Mouse (Mus musculus) neural tube, embryonic 13.5 days (tissue): Measurements from ENCODE around the gene Ldhd. TPM values are rescaled to one million over a fixed set of nuclear protein-coding genes. Genes with fewer than 3 reads are reported as not detected.

ENCODE experiments used
- ATAC-seq: fragments of 200-750 bp; cut with Nextera tagmentation; 2 replicates; pipeline ENCODE4 v1.8.0; 2017; ENCODE audit warnings: low read depth, mild to moderate bottlenecking, moderate TSS enrichment, moderate library complexity
- H3K27ac ChIP-seq: fragments of 300-500 bp; sonication (generic); replicated peaks from 2 replicates; pipeline ENCODE4 v1.5.1; 2015; ENCODE audit warnings: moderate library complexity, mild to moderate bottlenecking, inconsistent platforms
- H3K27me3 ChIP-seq: fragments of 300-500 bp; sonication (generic); 2 replicates; pipeline ENCODE4 v1.6.1; 2015; ENCODE audit warnings: mild to moderate bottlenecking, inconsistent platforms
- H3K36me3 ChIP-seq: fragments of 300-500 bp; sonication (generic); 2 replicates; pipeline ENCODE4 v1.6.1; 2015; ENCODE audit warnings: mild to moderate bottlenecking, inconsistent platforms
- H3K4me1 ChIP-seq: fragments of 300-500 bp; sonication (generic); replicated peaks from 2 replicates; pipeline ENCODE4 v1.6.1; 2015; ENCODE audit warnings: inconsistent platforms
- H3K4me2 ChIP-seq: fragments of 300-500 bp; sonication (generic); 2 replicates; pipeline ENCODE4 v1.6.1; 2015; ENCODE audit warnings: inconsistent platforms, mild to moderate bottlenecking, moderate library complexity
- H3K4me3 ChIP-seq: fragments of 300-500 bp; sonication (generic); 2 replicates; pipeline ENCODE4 v1.5.1; 2015; ENCODE audit warnings: mild to moderate bottlenecking, inconsistent platforms
- H3K9ac ChIP-seq: fragments of 300-500 bp; sonication (generic); 2 replicates; pipeline ENCODE4 v1.6.1; 2015; ENCODE audit warnings: moderate library complexity, mild to moderate bottlenecking, inconsistent platforms
- H3K9me3 ChIP-seq: fragments of 300-500 bp; sonication (generic); 2 replicates; pipeline ENCODE4 v1.6.1; 2016; ENCODE audit warnings: inconsistent platforms
- WGBS: fragments of 180-500 bp; shearing (Covaris S2); methylation state at CpG from one replicate; pipeline ENCODE4 v1.1.7; 2015; 5-methylcytosine and 5-hydroxymethylcytosine counted together
- polyA plus RNA-seq: library from polyadenylated mRNA; unstranded; fragments of >200 nt; fragmentation: Nextera tagmentation; extraction: Ambion mirVana; gene quantifications from 2 replicates; pipeline ENCODE4 v1.2.1, GENCODE M21; 2015

The Ldhd gene
- polyA plus RNA-seq, 1 experiment from 2014 or later = 0.68 TPM

DNA sequence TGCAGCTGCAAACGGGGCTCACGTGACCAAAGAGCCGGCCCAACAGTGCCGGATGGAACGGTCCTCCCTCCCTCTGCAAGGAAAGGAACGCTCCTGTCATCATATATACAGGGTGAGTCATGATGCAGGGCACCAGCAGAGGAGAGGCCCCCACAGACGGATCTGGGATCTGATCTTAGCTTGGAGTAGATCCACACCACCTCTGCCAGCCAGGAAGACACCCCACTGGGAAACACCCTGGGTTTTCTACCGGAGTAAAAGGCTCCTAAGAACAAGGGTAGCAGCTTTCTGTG is 3.7 kb downstream of the Ldhd start:
- Histone ChIP-seq H3K27me3 (no peaks in the 10 kb centered on the region), H3K36me3 (peaks cover 25% of the 10 kb centered on the region), H3K4me3 (no peak overlapping the region), H3K4me2 (no peak overlapping the region), H3K4me1 (peaks cover 13% of the 10 kb centered on the region), H3K27ac (no peak overlapping the region), H3K9me3 (no peaks in the 10 kb centered on the region), H3K9ac (no peak overlapping the region)
- no peak for ATAC-seq
- 78% methylated on average over 8 of the region's 8 CpGs for WGBS

- H3K36me3 ChIP-seq = peaks cover 31% of the 10 kb centered on the region
- H3K4me3 ChIP-seq = no peak overlapping the region
- H3K27me3 ChIP-seq = no peaks in the 10 kb centered on the region
- no peaks in the 10 kb centered on the region for H3K9me3 ChIP-seq
- peaks cover 16% of the 10 kb centered on the region for H3K4me1 ChIP-seq
- no peak overlapping the region for H3K4me2 ChIP-seq
- no peak overlapping the region for H3K9ac ChIP-seq
- 37% methylated on average over 6 of the region's 6 CpGs for WGBS
- ATAC-seq = no peak
- no peak overlapping the region for H3K27ac ChIP-seq
Observed at GRCm38 (mm10) chr8:111625694-111626527, 4.3 kb downstream of the Ldhd start.

DNA sequence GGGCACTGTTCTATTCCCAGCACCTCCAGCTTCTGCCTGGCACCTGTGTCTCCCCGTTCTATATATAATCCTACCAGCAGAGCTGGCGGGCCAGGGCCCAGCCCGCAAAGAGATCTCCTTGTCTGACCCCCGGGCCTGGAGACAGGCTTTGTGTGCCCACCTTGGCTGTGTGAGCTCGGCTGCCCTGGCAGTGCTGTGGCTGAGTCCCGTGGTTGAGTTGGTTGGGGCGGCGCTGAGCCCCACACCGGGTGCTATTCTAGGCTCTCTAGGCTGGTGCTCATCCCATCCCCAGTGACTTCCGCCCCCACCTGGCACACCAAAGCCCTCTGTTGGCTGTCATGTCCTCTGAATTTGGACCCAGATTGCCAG is 5.3 kb downstream of the Ldhd start:
- no peak for ATAC-seq
- 93% methylated on average over 10 of the region's 10 CpGs for WGBS
- Histone ChIP-seq H3K9ac (no peak overlapping the region), H3K9me3 (no peaks in the 10 kb centered on the region), H3K27ac (no peak overlapping the region), H3K36me3 (peaks cover 39% of the 10 kb centered on the region), H3K4me2 (no peak overlapping the region), H3K4me1 (peaks cover 13% of the 10 kb centered on the region), H3K4me3 (no peak overlapping the region), H3K27me3 (no peaks in the 10 kb centered on the region)

DNA sequence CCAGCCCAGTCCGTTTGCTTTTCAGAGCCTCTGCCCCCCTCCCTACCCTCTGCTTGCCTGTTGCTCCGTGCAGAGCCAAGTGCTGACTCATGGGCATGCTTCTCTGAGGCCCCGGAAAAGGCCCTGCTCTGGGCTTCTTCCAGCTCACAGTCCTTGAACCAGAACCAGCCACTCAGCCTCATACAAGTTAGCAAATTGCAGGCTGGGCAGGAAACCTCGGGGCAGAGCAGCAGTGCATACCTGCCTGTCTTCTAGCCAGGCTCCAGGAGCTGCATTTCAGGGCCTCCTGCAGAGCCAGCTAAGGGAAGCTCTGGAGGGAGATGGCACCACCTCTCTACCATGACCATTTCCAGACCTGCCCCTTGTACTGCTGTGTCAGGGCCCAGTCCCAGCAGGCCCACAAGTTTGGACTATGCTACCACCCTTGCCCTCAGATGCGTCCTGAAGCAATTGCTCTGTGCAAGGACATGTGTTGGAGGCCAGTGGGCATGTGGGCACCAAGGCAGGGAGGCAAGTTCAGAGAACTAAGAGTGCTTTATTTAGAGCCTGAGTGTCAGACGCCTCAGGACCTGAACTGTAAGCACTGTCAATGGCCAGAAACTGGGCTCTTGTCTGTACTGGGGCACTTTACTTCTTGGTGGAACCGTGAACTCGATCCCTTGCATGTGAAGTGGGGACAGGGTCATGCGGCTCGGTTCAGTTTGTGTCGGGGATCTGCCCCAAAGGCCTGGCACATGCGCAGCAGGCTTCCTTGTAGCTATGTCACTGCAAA is 5.9 kb downstream of the Ldhd start:
- Histone ChIP-seq H3K9me3 (no peaks in the 10 kb centered on the region), H3K27ac (no peak overlapping the region), H3K27me3 (no peaks in the 10 kb centered on the region), H3K4me2 (no peak overlapping the region), H3K9ac (no peak overlapping the region), H3K4me1 (peaks cover 9% of the 10 kb centered on the region), H3K36me3 (peaks cover 44% of the 10 kb centered on the region), H3K4me3 (no peak overlapping the region)
- 83% methylated on average over 12 of the region's 12 CpGs for WGBS
- no peak for ATAC-seq

DNA sequence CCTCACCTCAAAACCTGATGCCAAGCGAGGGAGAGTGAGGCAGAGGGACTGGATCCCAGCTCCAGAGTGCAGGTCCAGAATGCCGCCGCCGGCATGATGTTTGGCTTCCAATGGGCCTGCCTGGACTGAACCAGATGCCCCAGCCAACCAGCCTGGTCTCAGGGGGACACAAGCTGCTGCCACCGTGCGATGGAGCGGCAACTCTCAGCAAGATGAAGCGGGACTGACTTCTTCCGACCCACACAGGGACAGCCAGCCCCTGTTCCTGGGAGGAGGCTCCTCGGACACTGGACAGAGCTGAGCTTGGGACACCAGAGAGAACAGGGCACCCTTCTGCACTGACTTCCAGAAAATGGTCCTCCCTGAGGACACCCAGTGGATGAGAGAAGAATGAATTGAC is 7.6 kb downstream of the Ldhd start:
- Histone ChIP-seq H3K9ac (no peak overlapping the region), H3K4me1 (peaks cover 16% of the 10 kb centered on the region), H3K4me2 (no peak overlapping the region), H3K4me3 (no peak overlapping the region), H3K36me3 (peaks cover 48% of the 10 kb centered on the region), H3K27ac (no peak overlapping the region), H3K9me3 (no peaks in the 10 kb centered on the region), H3K27me3 (no peaks in the 10 kb centered on the region)
- no peak for ATAC-seq
- 61% methylated on average over 10 of the region's 10 CpGs for WGBS

GRCm38 (mm10) chr8:111622104-111622503 is 8.1 kb downstream of the Ldhd start:
- Histone ChIP-seq H3K9me3 (no peaks in the 10 kb centered on the region), H3K4me1 (peaks cover 20% of the 10 kb centered on the region), H3K36me3 (peaks cover 48% of the 10 kb centered on the region), H3K9ac (no peak overlapping the region), H3K27ac (no peak overlapping the region), H3K27me3 (no peaks in the 10 kb centered on the region), H3K4me3 (no peak overlapping the region), H3K4me2 (no peak overlapping the region)
- ATAC-seq = no peak
- 64% methylated on average over 3 of the region's 3 CpGs for WGBS

GRCm38 (mm10) chr8:111619936-111620335 is 10.2 kb downstream of the Ldhd start:
- Histone ChIP-seq H3K9ac (no peak overlapping the region), H3K4me3 (no peak overlapping the region), H3K9me3 (no peaks in the 10 kb centered on the region), H3K27me3 (no peaks in the 10 kb centered on the region), H3K36me3 (peaks cover 48% of the 10 kb centered on the region), H3K27ac (no peak overlapping the region), H3K4me1 (peaks cover 35% of the 10 kb centered on the region), H3K4me2 (no peak overlapping the region)
- WGBS = 70% methylated on average over 1 of the region's 1 CpGs
- no peak for ATAC-seq

DNA sequence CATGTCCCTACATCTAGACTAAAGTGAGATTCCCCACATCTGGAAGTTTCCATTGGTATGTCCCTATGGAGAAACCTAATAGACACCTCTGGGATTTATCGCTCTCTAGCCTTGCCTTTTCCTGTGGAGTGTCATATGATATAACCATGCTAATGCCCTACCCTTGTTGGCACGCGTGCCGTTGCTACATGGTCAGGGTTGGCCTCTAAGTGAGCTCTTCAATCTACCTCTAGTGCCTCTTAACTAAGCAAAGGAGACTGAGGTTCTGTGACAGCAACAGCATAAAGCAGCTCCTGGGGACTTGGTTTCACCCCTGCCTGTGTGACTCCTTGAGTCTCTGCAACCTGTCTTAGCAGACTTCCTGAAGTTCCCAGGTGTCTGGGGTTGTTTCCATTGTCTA is 11.9 kb downstream of the Ldhd start:
- Histone ChIP-seq H3K36me3 (peaks cover 42% of the 10 kb centered on the region), H3K27me3 (no peaks in the 10 kb centered on the region), H3K4me1 (peaks cover 35% of the 10 kb centered on the region), H3K4me3 (no peak overlapping the region), H3K9me3 (no peaks in the 10 kb centered on the region), H3K4me2 (no peak overlapping the region), H3K9ac (no peak overlapping the region), H3K27ac (no peak overlapping the region)
- 86% methylated on average over 4 of the region's 4 CpGs for WGBS
- ATAC-seq = no peak

DNA sequence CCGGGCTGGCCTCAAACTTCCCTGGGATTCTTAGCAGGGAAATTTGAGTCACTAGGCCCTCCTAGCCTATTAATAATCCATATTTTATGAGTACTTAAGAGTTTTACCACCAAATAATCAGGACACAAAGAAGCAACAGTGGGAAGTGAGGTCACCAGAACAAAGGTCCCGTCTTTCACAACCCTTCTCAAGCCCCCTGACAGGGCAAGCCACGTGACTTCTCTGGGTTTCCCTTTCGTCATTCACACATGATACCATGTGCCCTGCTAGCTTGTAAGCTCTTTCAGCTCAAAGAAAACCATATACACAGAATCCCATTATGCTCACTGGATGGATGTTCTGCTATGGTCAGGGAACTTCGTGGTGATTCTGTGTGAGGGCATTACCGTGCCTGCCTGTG is 12.4 kb downstream of the Ldhd start:
- no peak for ATAC-seq
- H3K9ac ChIP-seq = no peak overlapping the region
- H3K9me3 ChIP-seq = no peaks in the 10 kb centered on the region
- H3K27me3 ChIP-seq = no peaks in the 10 kb centered on the region
- H3K27ac ChIP-seq = no peak overlapping the region
- H3K36me3 ChIP-seq = peaks cover 42% of the 10 kb centered on the region
- H3K4me3 ChIP-seq = no peak overlapping the region
- H3K4me1 ChIP-seq = peaks cover 35% of the 10 kb centered on the region
- no peak overlapping the region for H3K4me2 ChIP-seq
- WGBS = 52% methylated on average over 6 of the region's 6 CpGs

- no peak overlapping the region for H3K9ac ChIP-seq
- H3K4me1 ChIP-seq = peaks cover 32% of the 10 kb centered on the region
- no peak for ATAC-seq
- H3K4me2 ChIP-seq = no peak overlapping the region
- no peaks in the 10 kb centered on the region for H3K27me3 ChIP-seq
- no peak overlapping the region for H3K4me3 ChIP-seq
- peaks cover 34% of the 10 kb centered on the region for H3K36me3 ChIP-seq
- H3K27ac ChIP-seq = no peak overlapping the region
- WGBS = 87% methylated on average over 6 of the region's 6 CpGs
- H3K9me3 ChIP-seq = no peaks in the 10 kb centered on the region
Observed at GRCm38 (mm10) chr8:111614786-111615701, 15.1 kb downstream of the Ldhd start.

- no peak overlapping the region for H3K9ac ChIP-seq
- H3K27me3 ChIP-seq = no peaks in the 10 kb centered on the region
- H3K4me2 ChIP-seq = no peak overlapping the region
- H3K36me3 ChIP-seq = peaks cover 31% of the 10 kb centered on the region; the same call in 1 of the 2 replicates
- H3K4me3 ChIP-seq = no peak overlapping the region
- peaks cover 31% of the 10 kb centered on the region for H3K4me1 ChIP-seq
- H3K9me3 ChIP-seq = no peaks in the 10 kb centered on the region
- WGBS = 73% methylated on average over 5 of the region's 5 CpGs
- H3K27ac ChIP-seq = no peak overlapping the region
- no peak for ATAC-seq
Observed at GRCm38 (mm10) chr8:111613181-111613580, 17.0 kb downstream of the Ldhd start.

DNA sequence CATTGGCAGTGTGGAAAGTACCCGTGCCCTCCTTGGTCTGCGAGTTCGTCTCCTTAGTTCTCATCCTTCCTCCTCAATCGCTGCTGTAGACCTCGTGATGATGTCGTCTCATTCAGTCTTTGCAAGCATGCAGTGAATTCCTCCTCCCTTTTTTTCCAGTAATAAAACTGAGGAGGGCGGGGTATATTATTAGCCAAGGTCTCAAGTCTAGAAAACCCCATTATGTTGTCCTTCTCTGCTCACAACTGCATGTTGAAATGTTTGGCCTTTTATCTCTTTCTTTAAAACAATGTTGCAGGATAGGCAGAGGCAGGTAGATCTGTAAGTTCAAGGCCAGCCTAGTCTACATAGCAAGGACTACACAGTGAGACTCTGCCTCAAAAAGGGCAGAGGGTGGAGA is 22.8 kb downstream of the Ldhd start:
- H3K27me3 ChIP-seq = no peaks in the 10 kb centered on the region
- H3K36me3 ChIP-seq = peaks cover 19% of the 10 kb centered on the region; the same call in 1 of the 2 replicates
- no peak for ATAC-seq
- H3K4me1 ChIP-seq = peaks cover 15% of the 10 kb centered on the region; the same call in 1 of the 2 replicates
- no peak overlapping the region for H3K27ac ChIP-seq
- H3K4me2 ChIP-seq = no peak overlapping the region
- H3K4me3 ChIP-seq = no peak overlapping the region
- WGBS = 93% methylated on average over 7 of the region's 7 CpGs
- H3K9me3 ChIP-seq = no peaks in the 10 kb centered on the region
- H3K9ac ChIP-seq = no peak overlapping the region
